Mouse (Mus musculus) G1E-ER4 (cell line): ENCODE results near the gene Dda1. TPM values are rescaled to one million over a fixed set of nuclear protein-coding genes. Genes with fewer than 3 reads are reported as not detected.

Experiments
- GATA1 ChIP-seq: IDR thresholded peaks from one replicate; pipeline ENCODE4 v1.8.0; 2012; ENCODE audit warnings: low read length, inconsistent platforms
- polyA plus RNA-seq: library from polyadenylated mRNA; stranded (reverse); fragments of >175 nt; gene quantifications from 2 replicates; pipeline ENCODE4 v1.2.3, GENCODE M21; 2012

The Dda1 gene
- polyA plus RNA-seq, 1 experiment: 345 TPM

DNA sequence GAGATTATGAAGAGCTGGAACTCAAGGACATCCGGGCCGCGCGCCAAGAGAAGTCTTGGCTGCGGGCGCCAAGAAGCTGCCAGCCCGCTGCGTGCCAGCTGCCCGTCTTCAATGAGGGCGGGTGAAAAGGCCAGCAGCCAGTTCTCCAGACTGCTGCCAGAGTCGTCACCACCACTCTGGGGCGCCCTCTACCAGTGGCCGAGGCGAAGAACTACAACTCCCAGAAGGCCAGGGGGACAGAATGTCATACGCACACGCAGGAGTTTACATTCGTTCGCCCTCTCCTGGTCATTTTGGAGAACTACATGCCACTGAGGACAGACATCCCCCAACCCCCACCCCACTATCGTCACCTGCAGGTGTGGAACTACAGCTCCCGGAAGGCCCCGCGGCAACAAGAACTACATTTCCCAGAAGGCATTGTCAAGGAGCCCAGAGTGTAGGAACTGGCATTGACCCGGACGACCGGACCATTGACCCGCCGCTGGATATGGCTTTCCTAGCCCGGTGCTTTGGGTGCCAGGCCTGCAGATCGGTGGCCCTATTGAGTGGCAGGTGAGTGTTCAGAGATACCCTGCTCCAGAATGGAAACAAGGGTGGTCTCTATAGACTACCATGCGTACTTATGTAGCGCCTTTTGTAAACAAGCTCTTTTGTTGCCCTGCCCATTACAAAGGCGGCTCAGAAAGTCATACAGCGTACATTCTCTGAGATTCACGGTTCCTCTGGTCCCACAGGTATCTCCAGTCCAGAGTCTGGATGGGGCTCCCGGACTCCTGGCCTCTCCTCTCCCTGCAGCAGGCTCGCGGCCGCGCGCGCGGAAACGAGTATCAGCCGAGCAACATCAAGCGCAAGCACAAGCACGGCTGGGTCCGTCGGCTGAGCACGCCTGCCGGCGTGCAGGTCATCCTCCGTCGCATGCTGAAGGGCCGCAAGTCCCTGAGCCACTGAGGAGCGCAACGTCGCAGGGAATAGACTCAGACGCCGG is 4.2 kb upstream of the Dda1 start, which contains the start of gene Mrpl34:
Mrpl34 (plus strand) TSS at position 447 of the 988 bp plus-strand sequence.
- TF ChIP-seq GATA1: no peak

DNA sequence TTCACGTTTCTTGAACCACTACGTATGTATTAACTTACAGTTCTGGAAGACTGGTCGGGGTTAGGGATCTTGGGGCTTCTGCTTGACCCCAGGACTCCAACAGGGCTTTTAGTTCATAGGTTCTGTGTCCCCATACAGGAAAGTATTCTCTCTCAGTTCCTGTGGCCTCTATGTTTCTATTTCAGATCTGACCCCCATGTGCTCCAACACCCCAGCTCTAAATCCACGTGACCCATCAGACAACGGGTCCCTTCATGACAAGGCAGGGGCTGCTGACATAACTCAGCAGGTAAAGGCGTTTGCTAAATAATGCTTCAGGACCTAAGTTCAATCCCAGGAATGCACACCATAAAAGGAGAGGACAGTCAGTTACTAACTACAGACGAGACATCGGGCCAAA is 3.3 kb upstream of the Dda1 start:
- TF ChIP-seq GATA1: no peak

DNA sequence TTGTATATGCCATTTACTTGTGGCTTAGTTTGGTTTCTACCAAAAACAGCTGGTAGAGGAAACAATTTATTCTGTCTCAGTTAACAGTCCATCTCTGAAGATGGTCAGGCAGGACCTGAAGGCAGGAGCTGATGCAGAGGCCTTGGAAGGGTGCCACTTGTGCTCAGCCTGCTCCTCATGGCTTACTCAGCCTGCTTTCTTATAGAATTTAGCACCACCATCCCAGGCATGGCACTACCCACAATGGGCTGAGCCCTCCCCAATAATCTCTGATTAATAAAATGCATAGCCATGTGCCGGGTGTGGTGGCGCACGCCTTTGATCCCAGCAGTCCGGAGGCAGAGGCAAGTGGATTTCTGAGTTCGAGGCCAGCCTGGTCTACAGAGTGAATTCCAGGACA is 2.8 kb upstream of the Dda1 start:
- TF ChIP-seq GATA1: no peak

DNA sequence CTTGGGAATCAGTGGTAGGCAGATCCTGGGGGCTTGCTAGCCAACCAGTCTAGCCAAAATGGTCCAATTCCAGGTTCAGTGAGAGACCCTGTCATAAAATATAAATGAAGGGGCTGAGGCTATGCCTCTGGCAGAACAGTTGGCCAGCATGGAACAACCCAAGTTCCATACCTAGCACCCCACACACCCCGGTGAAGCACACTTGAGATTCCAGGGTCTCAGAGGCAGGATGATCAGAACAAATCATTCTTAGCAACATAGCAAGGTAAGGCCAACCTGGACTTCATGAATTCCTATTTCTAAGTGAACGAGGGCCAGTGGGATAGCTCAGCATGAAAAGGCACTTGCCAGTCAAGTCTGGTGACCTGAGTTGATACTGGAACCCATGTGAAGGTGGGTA is 1.8 kb upstream of the Dda1 start:
- no peak for TF ChIP-seq GATA1

DNA sequence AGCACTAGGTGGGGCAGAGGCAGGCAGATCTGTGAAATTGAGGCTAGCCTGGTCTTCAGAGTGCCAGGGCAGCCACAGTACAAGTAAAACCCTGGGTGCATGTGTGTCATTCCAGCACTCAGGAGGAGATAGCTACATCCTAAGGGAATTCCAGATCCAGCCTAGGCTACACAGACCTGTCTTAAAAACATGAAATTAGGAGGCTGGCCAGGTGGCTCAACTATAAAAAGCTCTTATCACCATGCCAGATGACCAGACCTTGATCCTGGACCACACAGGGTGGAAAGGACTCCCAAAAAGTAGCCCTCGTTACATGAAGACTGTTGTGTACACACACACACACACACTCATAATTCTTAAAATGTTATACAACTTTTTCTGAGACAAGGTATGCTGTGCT is 998 bp upstream of the Dda1 start:
- TF ChIP-seq GATA1: no peak

DNA sequence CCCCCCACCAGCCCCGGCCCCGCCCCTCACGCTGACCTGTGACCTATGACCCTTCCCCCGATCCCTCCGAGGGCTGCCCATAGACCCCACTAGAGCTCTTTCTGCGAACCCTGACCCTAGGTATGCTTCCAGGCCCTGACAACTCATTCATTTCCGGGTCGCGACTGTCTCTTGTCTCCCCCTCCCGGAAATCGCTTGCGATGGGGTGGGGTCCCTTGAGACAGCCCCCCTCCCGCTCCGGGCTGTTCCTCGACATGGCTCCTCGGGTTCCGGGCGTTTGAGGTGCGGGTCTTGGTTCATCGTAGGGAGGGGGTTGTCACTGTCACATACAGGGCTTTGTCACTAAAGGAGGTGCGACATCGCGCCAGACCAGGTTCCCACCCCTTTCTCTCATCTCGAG is 412 bp downstream of the Dda1 start:
- TF ChIP-seq GATA1: no peak

DNA sequence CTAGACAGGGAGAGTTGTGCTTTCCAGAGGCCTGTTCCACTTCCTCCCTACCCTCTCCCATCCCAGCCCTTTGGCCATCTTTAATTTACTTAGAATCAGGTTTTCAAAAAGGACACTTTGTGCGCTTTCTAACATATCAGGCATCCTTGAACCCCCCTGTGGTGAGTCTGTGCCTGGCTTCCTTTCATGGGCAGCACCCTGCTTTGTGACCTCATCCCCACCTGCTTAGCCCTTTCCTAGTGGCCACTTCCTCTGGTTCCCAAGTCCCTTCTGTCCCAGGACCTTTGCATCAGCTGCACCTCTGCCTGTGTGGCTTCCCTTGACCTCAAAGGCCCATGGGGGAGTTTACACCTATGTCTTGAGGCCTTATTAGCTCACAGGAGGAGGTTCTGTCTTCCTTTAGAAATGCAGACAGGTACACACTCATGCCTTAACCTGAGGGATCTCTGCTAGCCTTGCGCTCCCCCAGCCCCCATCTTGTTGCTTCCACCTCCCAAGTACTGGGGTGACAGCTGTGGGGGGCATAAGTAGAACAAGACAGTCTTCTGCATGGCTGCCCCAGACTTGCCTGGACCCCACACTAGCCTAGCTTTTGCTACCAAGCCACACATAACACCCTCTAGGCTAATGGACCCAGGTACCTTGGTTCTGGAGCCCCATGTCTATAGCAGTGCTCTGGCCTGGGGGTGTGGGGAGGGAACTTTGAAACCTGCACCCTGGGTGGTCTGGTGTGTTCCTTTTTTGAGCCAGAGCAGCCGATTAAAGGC is 1.3 kb downstream of the Dda1 start:
- no peak for TF ChIP-seq GATA1

DNA sequence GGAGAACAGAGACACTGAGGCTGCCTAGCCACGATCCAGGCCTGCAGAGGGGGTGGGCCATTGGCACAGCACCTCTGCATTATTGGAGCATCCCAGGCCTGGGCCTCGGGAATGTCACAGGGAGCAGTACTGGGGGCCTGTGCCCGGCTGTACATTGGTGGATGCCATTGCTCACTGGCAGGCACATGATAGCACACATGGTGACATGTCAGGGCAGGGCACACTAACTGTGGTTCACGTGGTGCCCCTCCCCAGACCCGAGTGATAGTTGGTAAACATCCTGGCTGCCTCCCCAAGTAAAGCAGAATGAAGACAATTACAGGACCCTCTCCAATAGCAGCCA is 1.9 kb downstream of the Dda1 start:
- TF ChIP-seq GATA1: no peak

DNA sequence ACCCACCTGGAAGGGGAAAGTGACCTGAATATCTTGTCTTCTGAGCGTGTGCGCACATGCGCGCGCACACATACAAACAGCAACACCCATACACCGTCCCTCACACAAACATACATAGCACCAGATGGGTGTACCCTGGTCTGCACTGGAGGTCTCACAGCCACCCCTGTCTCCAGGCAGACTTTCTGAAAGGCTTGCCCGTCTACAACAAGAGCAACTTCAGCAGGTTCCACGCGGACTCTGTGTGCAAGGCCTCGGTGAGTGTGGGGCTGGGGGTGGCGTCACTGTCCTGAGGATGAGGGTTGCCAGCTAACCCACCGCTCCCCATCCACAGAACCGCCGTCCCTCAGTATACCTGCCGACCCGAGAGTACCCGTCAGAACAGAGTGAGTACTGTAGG is 2.9 kb downstream of the Dda1 start:
- no peak for TF ChIP-seq GATA1

DNA sequence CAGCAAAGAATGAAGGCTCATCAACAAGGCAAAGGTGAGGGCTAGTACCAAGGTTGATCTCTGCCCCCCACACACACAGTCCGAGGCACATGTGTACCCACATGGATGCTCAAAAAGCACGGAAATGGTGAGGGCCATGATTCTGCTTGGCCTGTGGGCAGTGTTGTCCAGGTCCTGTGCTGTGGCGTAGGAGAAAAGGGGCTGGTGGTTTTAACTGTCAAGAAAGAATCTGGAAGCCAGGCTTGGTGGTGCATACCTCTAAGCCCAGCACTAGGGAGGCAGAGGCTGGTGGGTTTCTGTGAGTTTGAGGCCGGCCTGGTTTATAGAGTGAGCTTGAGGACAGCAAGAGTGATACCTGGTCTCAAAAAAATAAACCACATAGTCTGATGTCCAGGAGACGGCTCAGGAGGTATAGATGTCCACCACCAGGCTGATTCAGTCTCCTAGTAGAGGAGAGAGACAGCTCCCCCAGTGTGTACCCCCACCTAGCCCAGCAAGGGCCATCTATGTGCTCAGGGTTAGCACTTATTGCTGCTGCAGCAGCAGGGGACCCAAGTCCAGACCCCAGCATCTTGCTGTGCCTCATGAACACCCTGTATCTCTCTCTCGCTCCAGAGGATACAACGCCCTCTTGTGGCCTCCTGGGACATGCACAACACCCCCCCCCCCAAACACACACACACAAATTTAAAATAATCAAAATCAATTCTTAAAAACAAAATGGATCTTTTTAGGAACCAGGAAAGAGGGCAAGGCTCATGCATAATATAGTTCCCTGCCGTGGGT is 3.8 kb downstream of the Dda1 start:
- no peak for TF ChIP-seq GATA1

DNA sequence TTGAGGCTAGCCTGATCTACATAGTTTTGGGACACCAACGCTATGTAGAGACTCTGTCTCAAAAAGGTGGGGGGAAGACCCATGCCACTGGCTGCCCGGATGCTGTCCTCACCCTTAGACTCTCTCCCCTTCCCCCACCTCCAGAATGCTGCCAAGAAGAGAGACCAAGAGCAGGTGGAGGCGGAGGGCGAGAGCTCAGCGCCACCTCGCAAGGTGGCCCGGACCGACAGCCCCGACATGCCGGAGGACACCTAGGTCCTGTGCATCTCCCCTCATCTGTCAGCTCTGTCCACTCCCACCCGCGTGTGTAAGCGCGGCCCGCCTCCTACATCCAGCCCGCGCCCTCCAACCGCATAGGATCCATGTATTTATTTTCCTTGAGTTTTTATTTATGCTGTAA is 5.3 kb downstream of the Dda1 start:
- no peak for TF ChIP-seq GATA1

DNA sequence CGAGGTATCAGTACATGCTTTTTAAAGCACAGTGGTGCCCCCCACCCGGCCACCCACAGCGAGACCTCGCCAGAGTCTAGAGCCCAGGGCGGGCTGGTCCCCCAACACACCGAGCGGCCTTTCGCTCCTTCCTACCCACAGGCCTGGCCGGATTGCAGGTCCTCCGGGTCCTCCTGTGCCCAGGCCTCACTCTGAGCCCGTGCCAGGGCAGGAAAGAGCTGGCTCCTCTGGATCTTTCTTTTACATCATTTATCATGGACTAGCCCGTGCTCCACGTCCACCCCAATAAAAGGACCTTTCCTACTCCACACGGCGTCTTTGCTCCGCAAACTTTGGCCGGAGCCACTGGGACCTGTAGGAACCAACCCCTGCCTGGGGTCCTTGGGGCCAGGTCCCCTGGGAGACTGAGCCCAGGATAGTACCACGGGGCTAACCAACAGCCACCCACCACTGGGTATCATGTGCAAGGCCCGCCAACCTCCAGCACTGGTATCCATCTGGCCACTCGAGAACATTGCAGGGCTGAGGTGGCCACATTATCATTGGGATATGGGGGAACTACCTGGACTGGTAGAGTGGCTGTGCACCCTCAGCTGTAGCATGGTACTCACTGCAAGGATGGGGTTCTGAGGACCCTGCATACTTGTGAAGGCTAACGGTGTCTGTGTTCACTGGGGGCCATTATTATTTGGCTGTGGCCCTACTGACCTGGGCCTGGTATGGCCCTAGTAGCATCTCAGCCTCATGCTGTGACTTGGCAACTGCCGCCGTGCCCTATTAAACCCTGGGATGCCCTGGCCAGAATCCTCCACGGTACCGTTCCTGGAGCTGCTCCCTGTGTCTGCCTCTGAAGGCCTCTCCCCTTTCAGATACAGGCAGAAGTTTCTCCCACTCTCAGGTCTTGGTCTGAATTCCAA is 6.0 kb downstream of the Dda1 start:
- no peak for TF ChIP-seq GATA1

DNA sequence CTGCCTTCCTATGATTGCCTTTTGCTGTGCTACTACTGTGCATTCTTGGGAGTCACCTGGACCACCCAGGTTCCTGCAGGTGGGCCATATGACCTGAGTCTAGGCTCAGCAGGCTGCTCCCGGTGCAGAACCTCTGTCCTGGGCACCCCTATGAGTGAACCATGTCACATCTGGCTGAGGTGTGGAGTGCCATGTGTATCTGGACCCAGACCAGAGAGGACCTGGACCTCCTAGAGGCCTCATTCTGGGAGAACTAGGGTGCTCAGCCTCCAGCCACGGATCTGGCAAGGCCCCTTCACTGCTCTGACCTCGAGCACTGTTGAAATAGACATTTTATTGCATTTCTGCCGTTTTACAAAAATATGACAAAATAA is 6.7 kb downstream of the Dda1 start:
- no peak for TF ChIP-seq GATA1

DNA sequence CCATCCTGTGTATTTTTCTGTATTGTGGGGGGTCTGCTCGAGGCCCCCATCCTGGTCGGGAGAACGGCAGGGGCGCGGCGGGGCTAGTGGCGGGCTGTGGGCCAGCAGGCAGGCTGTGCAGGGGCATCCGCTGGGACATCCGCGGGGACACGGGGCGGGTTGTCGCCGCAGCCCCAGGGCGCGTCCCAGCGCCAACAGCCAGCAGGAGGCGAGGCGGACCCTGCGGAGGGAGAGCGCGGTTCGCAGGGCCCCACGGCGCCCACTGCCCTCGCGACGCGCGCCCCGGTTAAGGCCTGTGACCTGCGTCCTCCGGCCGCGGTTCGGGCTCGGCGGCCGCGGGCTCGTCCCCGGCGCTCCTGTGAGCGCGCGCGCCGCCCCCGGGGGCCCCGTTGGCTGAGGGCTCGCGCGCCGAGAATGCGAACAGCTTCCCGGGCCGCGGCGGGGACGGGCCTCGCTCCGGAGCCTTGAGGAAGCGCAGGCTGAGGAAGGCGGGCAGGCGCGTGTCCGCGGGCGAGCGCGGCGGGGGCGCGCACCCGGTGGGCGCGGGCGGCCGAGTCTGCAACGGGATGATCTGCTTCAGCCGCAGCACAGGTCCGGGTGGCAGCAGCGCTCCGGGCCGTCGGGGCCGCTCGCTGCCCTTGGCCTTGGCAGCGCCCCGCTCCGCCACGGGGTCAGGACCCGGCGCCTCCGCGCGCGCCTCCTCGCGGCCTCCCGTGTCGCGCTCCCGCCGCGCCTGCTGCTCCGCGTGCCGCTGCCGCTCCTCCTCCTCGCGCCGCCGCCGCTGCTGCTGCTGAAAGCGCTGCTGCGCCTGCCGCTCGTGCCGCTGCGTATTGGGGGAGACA is 7.3 kb downstream of the Dda1 start:
- TF ChIP-seq GATA1: no peak
